Mouse (Mus musculus) stomach, postnatal 0 days (tissue): ENCODE measurements at regions not wholly inside any gene's neighbourhood (a gene's known extent, or its start where the extent isn't known, plus 50 kb on each side); places are given as distances from the start of the nearest gene placed in this dataset.

Experiments used
- CTCF ChIP-seq: IDR thresholded peaks from 2 replicates; pipeline ENCODE4 v1.5.1; 2016; ENCODE audit warnings: antibody characterized with exemption, low read depth, mild to moderate bottlenecking, moderate library complexity
- EP300 ChIP-seq: optimal IDR thresholded peaks from 2 replicates; pipeline ENCODE3; 2016; ENCODE audit warnings: antibody characterized with exemption

DNA sequence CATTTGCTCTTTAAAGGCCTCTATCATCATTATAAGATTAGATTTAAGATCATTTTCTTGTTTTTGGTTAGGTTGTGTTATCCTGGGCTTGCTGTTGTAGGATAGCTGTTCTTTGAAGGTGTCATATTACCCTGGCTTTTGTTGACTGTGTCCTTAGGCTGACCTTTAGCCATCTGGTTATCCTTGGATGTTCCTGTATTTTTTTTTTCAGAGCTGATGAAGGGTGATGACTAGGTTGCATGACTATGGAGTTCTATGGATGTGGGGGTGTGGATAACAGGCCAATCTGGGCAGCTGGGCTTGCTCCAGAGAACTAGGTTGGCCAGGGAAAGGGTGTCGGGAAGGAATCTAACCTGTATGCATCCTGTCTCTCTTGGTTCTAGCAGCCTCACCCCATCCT, 74.2 kb downstream of the Dmrta1 start:
- no peak for TF ChIP-seq CTCF
- no peak for TF ChIP-seq EP300
